Mouse (Mus musculus): ENCODE data around the gene Jazf1.

Gene Jazf1

DNA sequence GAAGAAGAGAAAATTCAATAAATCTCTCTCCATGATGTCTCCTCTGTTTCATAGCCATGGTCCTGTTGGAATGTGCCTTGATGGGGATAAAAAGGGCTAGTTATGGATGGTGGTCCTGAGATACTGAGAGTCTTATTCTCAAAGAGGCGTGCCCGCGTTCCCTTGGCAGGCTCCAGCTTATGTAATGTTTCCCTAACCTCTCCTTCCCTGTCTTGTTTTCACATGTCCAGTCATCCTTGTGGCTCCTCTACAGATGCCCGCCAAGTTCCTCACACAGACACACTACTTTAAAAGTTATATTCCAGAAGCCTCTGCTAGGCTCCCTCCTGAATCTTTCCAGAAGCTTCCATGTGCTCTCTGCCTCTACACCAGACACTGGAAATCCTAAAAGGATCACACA lies 151.0 kb downstream of the Jazf1 start:
- no peak for DNase-seq (ENCODE audit: extremely low read depth, low read depth, low spot score)

DNA sequence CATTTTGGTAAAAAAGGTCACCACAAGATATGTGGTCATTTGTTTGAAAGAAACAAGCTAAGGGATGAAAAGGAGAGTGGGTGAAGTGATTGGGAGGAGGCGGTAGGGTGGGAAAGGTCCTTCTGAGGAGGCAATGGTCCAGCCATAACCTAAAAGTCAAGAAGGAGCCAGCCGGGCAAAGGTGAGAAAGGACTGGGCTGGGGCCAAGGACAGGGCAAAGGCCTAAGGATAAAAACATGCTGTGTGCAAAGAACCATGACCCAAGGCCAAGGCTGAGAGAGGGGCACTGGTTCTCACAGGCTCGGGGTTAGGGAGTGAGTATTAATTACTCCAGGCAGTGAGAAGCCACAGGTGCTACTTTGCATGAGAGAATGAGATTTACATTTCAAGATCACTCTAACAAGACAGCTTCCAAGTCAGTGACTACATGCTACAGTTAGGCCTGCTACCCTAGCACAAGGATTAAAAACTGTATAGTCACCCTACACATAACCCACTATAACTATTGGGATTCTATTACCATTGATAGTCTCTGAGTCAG lies 151.5 kb downstream of the Jazf1 start:
- DNase-seq (ENCODE audit: extremely low read depth, low read depth, low spot score): no peak

DNA sequence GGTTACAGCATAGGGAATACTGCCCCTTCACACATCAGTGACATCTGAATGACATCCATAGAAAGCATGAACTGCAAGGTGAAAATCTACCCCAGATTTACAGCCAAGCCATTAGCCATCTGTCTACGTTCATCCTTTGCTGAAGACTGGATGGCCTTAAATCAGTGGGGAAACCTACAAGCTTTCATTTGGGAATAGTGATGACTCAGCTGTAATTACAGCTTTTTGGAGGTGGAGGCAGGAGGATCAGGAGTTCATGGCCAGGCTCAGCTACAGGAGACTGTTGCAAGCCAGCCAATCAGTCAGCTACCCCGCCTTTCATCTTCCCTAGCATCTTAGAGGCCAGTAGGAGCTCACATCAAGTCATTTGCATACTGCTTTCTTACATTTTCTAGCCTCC lies 153.5 kb downstream of the Jazf1 start:
- no peak for DNase-seq (ENCODE audit: extremely low read depth, low read depth, low spot score)

DNA sequence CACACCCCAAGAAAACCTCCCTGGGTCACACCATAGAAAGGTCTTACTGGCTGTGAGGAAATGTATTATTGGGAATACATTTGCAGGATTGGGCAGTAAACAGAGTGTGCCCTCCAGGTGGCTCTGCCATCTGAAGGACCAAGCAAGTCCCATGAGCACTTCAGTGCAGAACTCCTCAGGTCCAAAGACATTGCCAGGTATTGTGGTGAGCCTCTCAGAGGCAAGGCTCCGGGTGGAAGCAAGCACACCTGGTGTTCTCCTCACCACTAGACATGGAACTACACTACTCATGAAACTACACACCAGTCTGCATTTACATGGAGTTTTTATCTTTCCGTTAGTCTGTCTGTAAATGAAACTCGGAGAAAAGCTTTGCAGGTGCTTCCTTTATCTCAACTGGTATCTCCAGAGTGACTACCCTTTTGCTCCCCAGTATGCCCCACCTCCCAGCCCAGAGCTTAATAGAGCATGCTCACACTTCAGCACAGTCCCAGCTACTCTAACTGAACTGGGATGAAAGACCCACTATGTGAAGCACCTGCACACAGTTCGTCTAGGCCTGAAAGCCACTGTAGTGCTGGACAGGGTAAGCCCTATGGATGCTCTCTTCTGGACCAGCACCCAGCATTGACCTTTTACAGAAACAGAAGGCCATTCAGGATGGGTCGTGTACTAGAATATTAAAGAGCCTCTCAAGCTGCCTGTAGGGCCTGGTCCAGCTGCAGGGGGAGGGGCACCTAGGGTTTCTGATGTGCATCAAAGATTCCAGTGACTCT lies 156.1 kb downstream of the Jazf1 start:
- DNase-seq (ENCODE audit: extremely low read depth, low read depth, low spot score): no peak

DNA sequence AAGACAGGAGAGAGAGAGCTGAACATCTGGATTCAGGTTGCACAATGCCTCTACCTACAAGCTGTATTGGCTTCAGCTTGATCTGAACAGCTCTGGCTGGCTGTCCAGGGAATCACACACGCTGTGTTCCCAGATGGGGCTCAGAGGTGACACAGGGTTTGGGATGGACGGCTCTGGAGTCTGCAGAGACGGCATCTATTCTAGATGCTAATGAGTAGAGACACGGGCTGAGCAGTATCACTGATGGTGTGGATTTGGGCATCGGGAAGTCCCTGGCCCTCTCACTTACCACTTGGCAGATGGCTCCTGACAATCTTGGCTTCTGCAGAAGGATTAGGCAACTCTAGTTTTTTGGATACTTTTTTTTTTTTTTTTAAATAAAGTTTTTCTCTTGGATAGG lies 161.6 kb downstream of the Jazf1 start:
- no peak for DNase-seq (ENCODE audit: extremely low read depth, low read depth, low spot score)

DNA sequence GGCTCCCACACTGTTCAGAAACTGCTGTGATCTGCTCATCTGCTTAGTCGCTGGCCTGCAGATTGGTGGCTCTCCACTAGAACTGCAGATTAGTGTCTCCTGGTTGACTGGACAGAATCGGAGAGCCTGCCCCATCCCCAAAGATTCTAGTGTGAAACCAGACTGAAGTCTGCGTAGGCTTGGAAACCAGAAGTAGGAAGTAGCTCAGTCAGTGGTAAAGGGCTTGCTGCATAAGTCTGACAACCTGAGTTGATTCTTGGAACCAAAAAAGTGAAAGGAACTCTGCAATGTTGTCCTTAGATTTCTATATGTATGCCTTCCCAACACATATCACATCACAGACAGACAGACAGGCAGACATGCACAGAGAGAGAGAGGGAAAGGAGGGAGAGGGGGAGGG lies 163.3 kb downstream of the Jazf1 start:
- no peak for DNase-seq (ENCODE audit: extremely low read depth, low read depth, low spot score)

DNA sequence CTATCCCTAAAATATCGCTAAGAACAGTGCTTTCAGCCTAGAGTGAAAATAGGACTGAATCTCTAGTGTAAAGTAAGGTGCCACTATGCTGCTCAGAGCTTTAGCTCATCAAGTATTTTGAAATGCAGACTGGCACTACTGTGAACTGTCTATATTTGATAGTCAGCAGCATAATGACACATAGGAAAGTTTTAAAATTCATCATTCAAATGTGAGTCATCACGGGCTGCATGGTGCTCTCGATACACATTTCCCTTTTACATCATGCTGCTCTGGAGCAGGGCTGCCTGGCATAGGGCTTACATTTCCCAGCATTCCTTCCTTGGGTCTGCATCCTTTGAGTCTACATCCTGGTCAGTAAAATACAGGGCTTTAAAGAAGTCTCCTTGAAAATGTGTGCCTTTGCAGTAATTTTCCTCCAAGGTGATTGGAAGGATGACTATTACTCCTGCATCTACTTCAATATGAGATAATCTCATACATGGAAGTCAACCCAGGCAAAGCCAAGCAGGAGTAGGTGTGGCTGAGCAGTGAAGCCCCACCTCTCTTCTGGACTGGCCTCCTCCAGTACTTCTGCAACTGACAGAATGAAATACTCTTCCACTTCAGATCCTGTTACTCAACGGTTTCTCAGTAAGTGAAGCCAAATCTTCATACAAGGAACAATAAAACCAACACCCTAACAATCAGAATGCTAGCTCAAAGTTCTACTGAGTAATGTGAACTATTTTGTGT lies 165.0 kb downstream of the Jazf1 start:
- DNase-seq (ENCODE audit: extremely low read depth, low read depth, low spot score): no peak

DNA sequence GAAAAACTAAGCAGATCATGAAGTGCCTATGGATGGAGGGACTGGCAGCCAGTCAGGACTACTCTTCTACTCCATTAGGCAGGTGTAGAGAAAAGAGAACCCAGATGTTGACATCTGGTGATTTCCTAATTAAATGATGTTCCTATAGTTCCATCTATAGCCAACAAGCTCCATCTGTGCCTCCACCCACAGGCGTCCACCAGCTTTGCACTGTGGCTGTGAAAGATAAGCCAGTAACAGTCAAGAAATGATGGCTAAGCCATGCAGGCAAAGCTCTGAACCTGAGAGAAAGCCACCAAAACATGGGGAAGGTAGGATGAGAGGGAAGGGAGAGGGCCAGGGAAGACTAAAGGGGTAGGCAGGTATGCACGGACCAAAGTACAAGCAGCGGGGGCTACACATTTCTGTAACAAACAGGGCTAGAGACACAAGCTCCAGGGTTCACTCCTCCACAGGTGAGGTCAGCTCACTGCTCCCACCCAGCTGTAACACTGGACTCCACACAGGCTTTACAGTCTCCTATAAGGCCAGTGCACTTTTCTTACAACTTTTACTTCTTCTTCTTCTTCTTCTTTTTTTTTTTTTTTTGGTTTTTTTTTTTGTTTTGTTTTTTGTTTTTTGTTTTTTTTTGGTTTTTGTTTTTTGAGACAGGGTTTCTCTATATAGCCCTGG lies 168.7 kb downstream of the Jazf1 start:
- DNase-seq (ENCODE audit: extremely low read depth, low read depth, low spot score): no peak

DNA sequence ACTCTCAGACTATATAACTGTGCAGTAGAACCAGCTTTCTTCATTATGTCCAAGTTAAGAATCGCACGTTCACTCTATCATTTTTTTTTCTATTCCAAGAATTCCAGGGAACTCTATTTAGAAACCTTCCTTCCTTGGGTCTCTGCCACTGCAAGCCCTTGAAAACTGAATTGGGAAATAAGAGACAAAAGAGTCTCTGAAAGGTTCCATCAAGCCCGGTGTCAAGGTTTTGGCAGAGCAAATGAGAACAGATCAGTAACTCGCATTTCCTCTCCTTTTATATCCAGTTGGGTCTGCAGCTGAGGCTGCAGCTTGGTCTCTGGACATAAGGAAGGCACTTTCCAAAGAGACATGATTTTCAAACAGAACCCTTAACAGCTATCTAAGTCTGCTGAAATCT lies 173.4 kb downstream of the Jazf1 start:
- no peak for DNase-seq (ENCODE audit: extremely low read depth, low read depth, low spot score)

DNA sequence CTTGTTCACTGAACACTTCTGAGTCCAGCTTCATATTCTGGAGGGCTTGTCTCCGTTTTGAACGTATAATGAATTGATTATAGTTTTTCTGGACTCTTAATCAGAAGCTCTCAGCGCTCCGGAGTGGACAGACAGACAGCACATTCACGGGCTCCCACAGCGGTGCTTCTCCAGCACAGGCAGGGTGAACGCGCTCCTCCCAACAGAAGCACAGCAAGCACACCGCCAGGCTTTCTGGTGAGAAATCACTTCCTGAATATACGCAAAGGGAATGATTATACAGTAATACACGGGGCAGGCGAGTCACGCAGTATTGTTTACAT lies 174.0 kb downstream of the Jazf1 start:
- DNase-seq (ENCODE audit: extremely low read depth, low read depth, low spot score): no peak

DNA sequence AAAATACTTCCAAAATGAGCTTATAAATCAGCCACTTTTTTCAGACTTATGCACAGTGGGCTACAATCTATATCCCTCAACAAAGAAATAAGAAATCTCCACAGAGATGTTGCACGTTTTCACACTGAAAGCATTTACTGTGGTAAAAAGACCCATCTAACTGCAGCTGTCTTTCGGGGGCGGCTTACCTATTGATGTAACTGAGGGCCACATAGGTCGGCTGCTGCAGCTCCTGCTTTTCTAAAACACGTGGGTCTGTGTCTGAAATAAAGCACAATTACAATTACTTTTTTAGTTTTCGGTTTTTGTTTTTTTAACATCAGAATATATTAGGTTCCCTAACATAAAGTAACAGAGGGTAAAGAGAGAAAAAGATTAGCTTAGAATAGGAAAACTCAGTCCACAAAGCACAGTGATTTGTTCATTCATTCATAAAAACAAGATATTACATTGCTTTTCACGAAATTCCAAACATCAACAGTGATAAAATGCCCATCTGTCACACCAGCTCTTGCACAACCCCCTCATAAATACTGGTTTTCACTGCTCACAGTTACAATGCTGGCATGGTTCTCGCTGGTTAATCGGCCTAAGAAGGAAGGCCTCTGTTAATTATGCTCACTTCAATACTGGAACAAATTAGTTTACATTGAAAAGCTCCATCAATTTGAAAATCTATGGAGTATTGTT lies 174.5 kb downstream of the Jazf1 start:
- DNase-seq (ENCODE audit: extremely low read depth, low read depth, low spot score): no peak

DNA sequence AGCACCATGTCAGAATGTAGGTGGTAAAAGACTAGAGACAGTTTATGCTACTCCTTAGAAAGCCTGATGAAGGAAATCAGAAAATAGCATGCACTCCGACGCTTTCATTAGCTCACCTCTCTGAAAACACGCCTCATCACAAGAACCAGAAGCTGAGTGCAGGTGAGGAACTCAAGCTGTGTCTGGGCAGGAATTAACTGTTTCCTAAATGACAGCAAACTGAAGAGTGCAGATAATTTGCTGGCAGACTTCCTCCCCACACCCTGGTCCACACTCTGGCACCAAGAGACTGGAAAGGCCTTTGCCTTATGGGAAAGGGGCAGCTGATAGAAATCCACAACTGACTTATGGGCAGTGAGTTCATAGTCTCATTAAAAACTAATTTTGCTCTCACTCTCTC lies 175.5 kb downstream of the Jazf1 start:
- DNase-seq (ENCODE audit: extremely low read depth, low read depth, low spot score): no peak

DNA sequence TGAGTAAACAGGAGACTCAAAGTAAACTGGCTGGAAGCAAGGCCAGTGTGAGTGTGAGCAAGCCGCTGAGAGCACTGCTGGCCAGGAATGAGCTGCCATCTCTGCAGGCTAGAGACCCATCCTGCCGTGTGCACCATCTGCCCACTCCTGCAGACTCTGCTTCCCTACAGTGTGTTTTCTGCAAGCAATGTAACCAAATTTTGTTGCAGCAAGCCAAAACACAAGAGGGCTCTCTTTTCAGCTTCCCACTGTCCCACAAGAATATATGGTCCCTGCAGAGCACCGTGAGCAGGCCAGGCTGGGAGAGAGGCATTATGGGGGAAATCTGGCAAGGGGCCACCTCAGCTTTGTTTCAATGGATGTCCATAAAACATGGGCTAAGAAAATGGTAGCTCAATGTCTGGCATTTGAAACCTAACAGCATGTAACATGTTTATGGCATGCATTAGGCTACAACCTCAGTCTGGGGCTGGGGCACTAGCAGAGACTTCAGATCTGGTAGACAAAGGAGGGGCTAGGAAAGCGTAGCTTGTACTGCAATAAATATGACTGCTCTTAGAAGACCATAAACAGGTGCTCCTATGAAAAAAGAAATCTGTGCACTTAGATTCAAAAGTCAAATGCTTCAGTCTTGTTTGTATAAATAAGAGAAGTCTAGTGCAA lies 180.8 kb downstream of the Jazf1 start:
- no peak for DNase-seq (ENCODE audit: extremely low read depth, low read depth, low spot score)

DNA sequence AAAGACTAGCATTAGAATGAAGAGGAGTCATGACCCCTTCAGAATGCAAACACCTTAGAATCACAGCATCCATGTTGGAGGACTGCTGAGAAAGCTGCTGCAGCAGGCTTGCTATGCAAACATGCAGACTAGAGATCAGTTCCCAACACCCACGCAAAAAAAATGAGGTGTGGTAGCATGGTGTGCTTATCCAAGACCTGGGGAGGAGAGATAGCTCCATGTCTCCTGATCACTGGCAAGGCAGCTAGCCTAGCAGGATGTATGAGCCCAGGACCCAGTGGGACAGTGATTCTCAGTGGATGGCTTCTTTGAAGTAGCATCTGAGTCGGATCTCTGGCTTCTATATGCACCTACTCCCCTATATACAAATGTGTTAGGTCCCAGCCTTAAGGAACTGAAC lies 184.7 kb downstream of the Jazf1 start:
- DNase-seq (ENCODE audit: extremely low read depth, low read depth, low spot score): no peak

DNA sequence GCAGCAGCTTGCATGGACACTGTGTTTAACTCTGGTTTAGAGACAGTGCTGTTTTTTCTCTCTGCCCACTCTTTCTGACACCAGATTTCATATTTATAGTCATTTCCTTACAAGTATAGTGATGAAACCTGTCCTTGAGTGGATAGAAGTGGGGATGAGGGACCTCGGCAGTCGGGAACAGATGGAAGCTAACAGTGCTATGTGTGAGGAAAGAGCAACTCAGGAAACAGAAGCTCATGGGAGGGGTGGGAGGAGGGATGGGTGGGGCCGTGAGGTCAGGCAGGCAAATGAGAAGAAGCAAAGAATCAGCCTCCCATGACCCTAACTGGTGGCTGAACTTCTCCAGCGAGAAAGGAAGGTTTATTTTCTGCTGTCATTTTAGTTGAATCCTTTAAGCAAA lies 191.3 kb downstream of the Jazf1 start:
- no peak for DNase-seq (ENCODE audit: extremely low read depth, low read depth, low spot score)

DNA sequence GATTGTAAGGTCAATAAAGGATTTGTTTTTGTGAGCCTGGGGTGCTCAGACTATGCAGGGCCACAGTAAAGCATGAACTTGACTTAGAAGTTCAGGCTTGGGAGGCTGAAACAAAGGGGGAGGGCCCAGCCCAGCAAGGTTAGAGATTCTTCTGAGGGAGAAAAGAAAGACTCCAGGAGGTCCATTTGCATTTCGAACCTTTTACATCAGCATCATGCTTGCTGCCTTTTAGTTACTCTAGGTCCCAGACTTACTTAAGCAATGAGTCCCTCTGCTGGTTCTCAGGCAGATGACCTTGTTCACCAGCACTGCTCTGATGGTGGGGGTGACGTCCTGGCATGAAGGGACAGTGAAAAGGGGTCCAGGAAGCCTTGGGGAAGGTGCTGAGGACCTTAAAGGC lies 197.1 kb downstream of the Jazf1 start:
- no peak for DNase-seq (ENCODE audit: extremely low read depth, low read depth, low spot score)

DNA sequence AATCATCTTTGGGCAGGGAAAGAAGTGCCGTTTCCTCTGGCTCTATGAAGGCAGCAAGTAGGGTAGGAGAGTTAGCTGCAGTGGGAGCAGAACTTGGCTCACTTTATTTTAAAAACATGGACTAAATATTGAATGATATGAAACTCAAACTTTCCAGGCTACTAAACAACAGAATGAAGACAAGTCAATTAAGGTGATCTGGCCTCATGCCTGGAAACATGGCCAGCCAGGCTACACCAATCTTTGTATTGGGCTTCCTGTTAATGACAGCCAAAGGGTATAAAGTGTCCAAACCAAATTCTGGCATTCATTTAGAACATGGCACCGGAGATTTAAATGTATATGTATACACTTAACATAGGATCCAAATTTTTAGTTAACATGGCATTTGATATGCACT lies 199.2 kb downstream of the Jazf1 start:
- no peak for DNase-seq (ENCODE audit: extremely low read depth, low read depth, low spot score)

DNA sequence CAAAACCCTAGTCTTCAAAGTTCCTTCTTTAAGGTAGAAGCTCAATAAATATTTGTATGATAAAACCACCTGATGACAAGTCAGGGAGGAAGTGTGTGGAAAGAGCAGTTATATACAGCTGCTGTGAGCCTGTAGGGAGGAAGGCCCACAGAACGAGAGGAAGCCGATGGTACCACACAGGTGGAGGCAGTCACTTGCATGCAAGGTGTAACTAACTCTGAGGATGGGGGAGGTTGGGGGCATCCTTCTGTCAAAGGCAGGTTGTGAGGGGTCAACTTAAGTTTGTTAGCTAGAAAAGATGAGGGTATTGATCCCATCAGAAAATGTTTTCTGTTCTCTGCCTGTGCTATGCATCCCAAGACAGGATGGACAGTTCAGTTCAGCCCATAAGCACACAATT lies 200.1 kb downstream of the Jazf1 start:
- DNase-seq (ENCODE audit: extremely low read depth, low read depth, low spot score): no peak

DNA sequence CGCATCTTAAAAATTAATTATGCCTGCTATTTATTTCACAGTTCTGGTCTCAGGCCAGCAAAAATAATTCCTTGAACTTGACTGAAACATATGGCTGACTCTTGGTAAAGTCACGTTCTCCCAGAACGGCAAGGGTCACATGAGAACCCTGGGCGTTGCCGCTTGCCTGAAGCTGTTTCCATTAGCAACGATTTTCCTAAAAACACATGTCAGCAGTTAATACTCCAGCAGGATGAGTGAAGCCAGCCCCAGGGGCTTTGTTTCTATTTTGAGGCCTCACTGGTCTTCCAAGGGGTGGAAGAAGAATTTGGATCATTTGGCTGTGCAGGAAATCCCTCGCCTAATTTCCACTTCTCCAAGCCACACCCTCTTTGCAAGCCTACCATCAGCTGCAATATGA lies 206.5 kb downstream of the Jazf1 start:
- no peak for DNase-seq (ENCODE audit: extremely low read depth, low read depth, low spot score)

DNA sequence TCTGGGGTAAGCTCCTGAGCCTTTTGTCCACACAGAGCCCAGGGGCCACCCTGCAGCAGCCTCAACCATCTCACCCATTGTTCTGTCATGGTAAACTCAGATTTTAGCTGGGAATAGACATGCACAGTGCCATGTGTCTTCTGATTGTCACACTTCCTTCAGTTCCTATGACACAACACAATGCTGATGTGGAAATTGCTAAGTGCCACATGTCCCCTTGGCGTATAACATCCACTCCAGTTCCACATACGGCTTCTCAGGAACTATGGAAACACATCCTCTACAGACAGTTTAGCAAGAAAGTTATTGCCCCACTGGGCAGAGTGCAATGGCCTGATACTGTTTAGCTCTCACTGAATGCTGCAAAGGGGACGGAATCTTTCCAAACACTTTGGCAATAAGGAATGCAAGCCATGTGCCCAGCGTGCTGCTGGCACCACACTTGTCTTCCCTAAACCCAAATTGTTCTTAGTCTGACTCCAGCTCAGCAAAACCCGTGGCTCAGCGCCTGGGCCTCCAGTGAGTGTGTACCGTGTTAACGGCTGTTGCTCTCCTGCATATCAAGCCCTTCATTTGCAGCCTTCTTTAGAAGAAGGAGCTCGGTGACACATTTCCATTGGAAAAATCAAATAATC lies 207.1 kb downstream of the Jazf1 start:
- peak; percentile 31 for DNase-seq (ENCODE audit: extremely low read depth, low read depth, low spot score)
